Comparison of ENCODE assay signal across 9 mouse cellular contexts in genomic region chr6:103201605-103202004, GRCm38 (mm10).
DNase-seq lines count a peak whose midpoint lies in the region; ATAC-seq and TF ChIP-seq lines count a peak whose summit lies in the region.
"Had no signal": no experiment of that assay in that cellular context is flagged by ENCODE, and none has a peak within 500 bp of the region (broad histone marks: within the 10 kb centered on the region; RNA-seq: fewer than 3 reads in every experiment).

No protein-coding gene starts in this region.

- H3K27ac ChIP-seq in layer of hippocampus, adult 2 months = no peak overlapping the region

- no peak for ATAC-seq in monocyte, adult 5-6 weeks (replicated peaks; ENCODE audit: insufficient number of reproducible peaks, low FRiP score, low TSS enrichment, poor library complexity, severe bottlenecking)

- TF ChIP-seq CTCF in layer of hippocampus, adult 2 months (conservative IDR thresholded peaks at IDR 0.05) = peak; percentile 84

- DNase-seq in layer of hippocampus, adult 2 months (ENCODE audit: low spot score in 2 of 2) = no peak
- no peak for DNase-seq in layer of hippocampus, adult 11-12 months (ENCODE audit: low spot score)
- DNase-seq in ES-CJ7 (ENCODE audit: low read depth, low spot score) (peak; percentile 5), adipocyte (ENCODE audit: low spot score) (peak; percentile 18)
- DNase-seq in forelimb bud, embryonic 11.5 days (ENCODE audit: low read depth, low spot score) = peak; percentile 48
- no peak for DNase-seq in kidney, adult 11 months
- no peak for DNase-seq in right cerebral cortex, postnatal 14 days

- H3K4me3 ChIP-seq in layer of hippocampus, adult 2 months = no peak overlapping the region
- H3K4me3 ChIP-seq: megakaryocyte, embryonic 14.5 days had no signal

Comparison
In these comparisons a context has a peak if more than half of its experiments do, and no peak if none do; other contexts are left out.
1. DNase-seq: peak in ES-CJ7 (single experiment), adipocyte (single experiment) and forelimb bud, embryonic 11.5 days (single experiment); none in layer of hippocampus, adult 2 months (0 of 2), layer of hippocampus, adult 11-12 months (single experiment), kidney, adult 11 months (single experiment) and right cerebral cortex, postnatal 14 days (single experiment).